Mouse (Mus musculus) 3T3-L1 (cell line): ENCODE measurements around the gene Hoxa13.

Source experiments
- DNase-seq: peaks from one replicate; pipeline ENCODE4 v3.0.0-alpha.2; 2015; ENCODE audit warnings: low read depth, low spot score

The Hoxa13 gene

GRCm38 (mm10) chr6:52270494-52271480, 10.1 kb upstream of the Hoxa13 start:
- peak; percentile 86 for DNase-seq

- no peak for DNase-seq
Measured at GRCm38 (mm10) chr6:52268756-52269155, 8.1 kb upstream of the Hoxa13 start.

- no peak for DNase-seq
Measured at GRCm38 (mm10) chr6:52268341-52268740, 7.7 kb upstream of the Hoxa13 start.

GRCm38 (mm10) chr6:52267691-52268090, 7.0 kb upstream of the Hoxa13 start:
- DNase-seq: no peak

- no peak for DNase-seq
Measured at GRCm38 (mm10) chr6:52267221-52267620, 6.5 kb upstream of the Hoxa13 start.

GRCm38 (mm10) chr6:52266666-52266985, 5.9 kb upstream of the Hoxa13 start:
- DNase-seq: no peak

- no peak for DNase-seq
Measured at GRCm38 (mm10) chr6:52265913-52266665, 5.4 kb upstream of the Hoxa13 start.

- DNase-seq: no peak
Measured at GRCm38 (mm10) chr6:52265306-52265912, 4.7 kb upstream of the Hoxa13 start.

GRCm38 (mm10) chr6:52264106-52264790, 3.6 kb upstream of the Hoxa13 start:
- DNase-seq: no peak

- no peak for DNase-seq
Measured at GRCm38 (mm10) chr6:52263321-52263585, 2.6 kb upstream of the Hoxa13 start.

GRCm38 (mm10) chr6:52262463-52263320, 2.0 kb upstream of the Hoxa13 start:
- DNase-seq: no peak

GRCm38 (mm10) chr6:52261751-52262462, 1.2 kb upstream of the Hoxa13 start:
- DNase-seq: no peak

GRCm38 (mm10) chr6:52259811-52260261, 844 bp downstream of the Hoxa13 start:
- no peak for DNase-seq

- DNase-seq: no peak
Measured at GRCm38 (mm10) chr6:52259081-52259790, 1.4 kb downstream of the Hoxa13 start.

- peak; percentile 83 for DNase-seq
Measured at GRCm38 (mm10) chr6:52256956-52257355, 3.7 kb downstream of the Hoxa13 start.

- DNase-seq: no peak
Measured at GRCm38 (mm10) chr6:52253511-52254500, 6.9 kb downstream of the Hoxa13 start.

- no peak for DNase-seq
Measured at GRCm38 (mm10) chr6:52252775-52253376, 7.8 kb downstream of the Hoxa13 start.
